Mouse (Mus musculus) midbrain, embryonic 14.5 days (tissue): ENCODE measurements around the gene Phf11a. TPM values are rescaled to one million over a fixed set of nuclear protein-coding genes. Genes with fewer than 3 reads are reported as not detected.
"Not testable (repeated sequence)": the region's sequence is repeated elsewhere in the genome, so short reads cannot be mapped to it uniquely, and the experiment has no call there.

Experiments
- ATAC-seq: fragments of 200-750 bp; cut with Nextera tagmentation; 2 replicates; pipeline ENCODE4 v1.8.0; 2017; ENCODE audit warnings: moderate number of reproducible peaks, moderate library complexity; ENCODE audit not compliant: low FRiP score, low TSS enrichment
- DNase-seq: peaks from one replicate; pipeline ENCODE4 v3.0.0-alpha.2; 2015
- H3K27ac ChIP-seq: fragments of 300-500 bp; sonication (generic); replicated peaks from 2 replicates; pipeline ENCODE4 v1.5.1; 2014; ENCODE audit warnings: mild to moderate bottlenecking, low read depth, low read length, moderate library complexity
- H3K27me3 ChIP-seq: fragments of 300-500 bp; sonication (generic); 2 replicates; pipeline ENCODE4 v1.6.1; 2014; ENCODE audit warnings: low read length, control low read depth, mixed read lengths; ENCODE audit not compliant: control insufficient read depth, insufficient read depth
- H3K36me3 ChIP-seq: fragments of 300-500 bp; sonication (generic); 2 replicates; pipeline ENCODE4 v1.6.1; 2014; ENCODE audit warnings: low read length, control low read depth; ENCODE audit not compliant: control insufficient read depth, insufficient read depth
- H3K4me1 ChIP-seq: fragments of 300-500 bp; sonication (generic); 2 replicates; pipeline ENCODE4 v1.6.1; 2014; ENCODE audit warnings: mild to moderate bottlenecking, antibody characterized with exemption, low read length, control low read depth; ENCODE audit not compliant: control insufficient read depth, insufficient read depth
- H3K4me2 ChIP-seq: fragments of 300-500 bp; sonication (generic); 2 replicates; pipeline ENCODE4 v1.6.1; 2014; ENCODE audit warnings: mild to moderate bottlenecking, low read length, moderate library complexity
- H3K4me3 ChIP-seq: fragments of 300-500 bp; sonication (generic); replicated peaks from 2 replicates; pipeline ENCODE4 v1.5.1; 2014; ENCODE audit warnings: low read depth, low read length
- H3K9ac ChIP-seq: fragments of 300-500 bp; sonication (generic); replicated peaks from 2 replicates; pipeline ENCODE4 v1.6.1; 2014; ENCODE audit warnings: mild to moderate bottlenecking, low read length, moderate library complexity
- H3K9me3 ChIP-seq: fragments of 300-500 bp; sonication (generic); 2 replicates; pipeline ENCODE4 v1.6.1; 2016; ENCODE audit warnings: low read length, control low read depth, mixed read lengths; ENCODE audit not compliant: control insufficient read depth
- WGBS: fragments of 180-500 bp; shearing (Covaris S2); extraction: QIAGEN DNeasy Blood & Tissue Kit; methylation state at CpG from one replicate; pipeline ENCODE4 v1.1.7; 2014; 5-methylcytosine and 5-hydroxymethylcytosine counted together
- polyA plus RNA-seq: library from polyadenylated mRNA; unstranded; fragments of >200 nt; fragmentation: Nextera tagmentation; extraction: Ambion mirVana; gene quantifications from 2 replicates; pipeline ENCODE4 v1.2.1, GENCODE M21; 2014

The Phf11a gene
- polyA plus RNA-seq, 1 experiment from 2014 or later = 0.97 TPM

DNA sequence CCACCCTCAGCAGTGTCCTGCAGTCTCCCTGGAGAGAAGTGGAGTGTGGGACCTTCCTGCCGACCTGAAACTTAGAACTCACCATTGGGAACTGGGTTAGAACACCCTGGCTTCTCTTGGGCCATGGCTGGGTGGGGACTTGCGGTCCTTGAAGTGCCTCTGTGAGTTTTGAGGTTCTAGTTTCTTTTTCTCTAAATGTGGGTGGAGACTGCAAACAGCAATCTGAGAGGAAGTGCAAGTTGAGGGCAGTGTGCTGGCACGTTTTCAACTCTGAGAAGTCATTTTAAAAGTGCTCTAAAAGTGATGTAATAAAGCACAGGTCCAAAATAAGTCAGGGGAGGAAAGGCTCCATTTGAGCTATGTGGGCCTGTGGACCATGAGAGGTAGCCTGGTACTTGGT, 37.3 kb downstream of the Phf11a start, which contains the start of gene Gm6904:
Gm6904 (minus strand) TSS at position 161 of the 400 bp plus-strand sequence.
- no peak within 1 kb of the TSS for H3K4me3 ChIP-seq

DNA sequence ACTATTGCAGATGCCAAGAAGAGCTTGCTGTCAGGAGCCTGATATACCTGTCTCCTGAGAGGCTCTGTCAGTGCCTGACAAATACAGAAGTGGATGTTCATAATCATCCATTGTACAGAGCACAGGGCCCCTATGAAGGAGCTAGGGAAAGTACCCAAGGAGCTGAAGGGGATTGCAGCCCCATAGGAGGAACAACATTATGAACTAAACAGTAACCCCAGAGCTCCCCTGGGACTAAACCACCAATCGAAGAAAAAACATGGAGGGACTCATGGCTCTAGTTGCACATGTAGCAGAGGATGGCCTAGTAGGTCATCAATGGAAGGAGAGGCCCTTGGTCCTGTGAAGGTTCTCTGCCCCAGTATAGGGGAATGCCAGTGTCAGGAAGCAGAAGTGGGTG, 41.5 kb downstream of the Phf11a start:
- H3K4me3 ChIP-seq, H3K27ac ChIP-seq, DNase-seq, ATAC-seq, H3K4me1 ChIP-seq, H3K27me3 ChIP-seq, H3K36me3 ChIP-seq, H3K4me2 ChIP-seq, H3K9me3 ChIP-seq, H3K9ac ChIP-seq: not testable (repeated sequence)
- WGBS = 97% methylated on average over 1 of the region's 1 CpGs

More for the DNA sequence above, 37.3 kb downstream of the Phf11a start, which contains the start of gene Gm6904:
- Histone ChIP-seq H3K9ac (no peak within 1 kb of the TSS), H3K9me3 (no peaks in the 10 kb centered on the region), H3K27me3 (no peaks in the 10 kb centered on the region), H3K27ac (no peak within 1 kb of the TSS), H3K4me2 (no peak within 1 kb of the TSS), H3K36me3 (no peaks in the 10 kb centered on the region), H3K4me1 (no peaks in the 10 kb centered on the region)
- no peak for DNase-seq
- ATAC-seq = no peak
- WGBS = 83% methylated on average over 3 of the region's 3 CpGs

DNA sequence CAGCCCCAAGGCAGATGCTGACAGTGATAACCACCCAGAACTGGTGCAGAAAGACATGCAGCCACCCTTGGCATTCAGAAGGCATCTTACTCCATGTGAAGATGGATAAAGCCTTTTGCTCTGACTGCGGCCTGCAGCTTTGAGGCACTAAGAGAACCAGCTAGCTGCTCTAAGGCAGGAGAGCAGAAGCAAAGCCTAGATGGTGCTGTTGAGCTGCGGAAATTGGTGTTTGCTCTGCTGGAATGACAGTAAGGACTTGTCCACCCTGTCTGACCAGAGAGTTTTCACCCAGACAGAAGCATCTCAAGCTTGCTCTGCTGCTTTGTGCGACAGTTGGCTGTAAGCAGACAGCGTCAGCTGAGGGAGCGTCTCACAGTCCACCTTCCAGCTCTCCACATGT, 47.0 kb downstream of the Phf11a start:
- WGBS = 75% methylated on average over 5 of the region's 5 CpGs
- not testable (repeated sequence) for ATAC-seq
- peak; percentile 57 for DNase-seq

DNA sequence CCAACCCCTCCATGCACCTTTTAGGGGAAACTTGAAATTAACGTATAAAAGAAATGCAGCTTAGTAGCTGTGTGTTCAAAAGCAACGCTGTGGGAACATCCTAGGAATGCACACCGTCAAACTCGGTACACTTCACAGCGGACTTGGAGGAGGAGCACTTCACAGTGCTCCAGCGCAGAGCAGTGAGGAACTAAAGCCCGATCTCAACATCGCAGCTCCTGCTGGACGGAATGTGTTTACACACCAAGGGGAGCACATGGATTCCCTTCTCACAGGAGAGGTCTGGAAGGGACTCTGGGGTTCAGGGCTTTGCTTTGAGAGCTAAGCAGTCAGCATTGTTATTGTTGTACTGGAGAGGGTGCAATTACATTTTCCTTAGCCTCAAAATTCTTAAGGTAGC, 63.7 kb downstream of the Phf11a start:
- Histone ChIP-seq H3K4me3 (no peak overlapping the region), H3K9me3 (peaks cover 3% of the 10 kb centered on the region; the same call in 1 of the 2 replicates), H3K4me2 (no peak overlapping the region), H3K9ac (no peak overlapping the region), H3K27ac (no peak overlapping the region), H3K4me1 (no peaks in the 10 kb centered on the region), H3K27me3 (no peaks in the 10 kb centered on the region), H3K36me3 (peaks cover 90% of the 10 kb centered on the region)
- ATAC-seq (no peak), DNase-seq (no peak)
- WGBS = 95% methylated on average over 9 of the region's 9 CpGs

More for the DNA sequence above, 47.0 kb downstream of the Phf11a start:
- not testable (repeated sequence) for H3K4me2 ChIP-seq, H3K4me3 ChIP-seq, H3K4me1 ChIP-seq, H3K27me3 ChIP-seq, H3K9me3 ChIP-seq, H3K9ac ChIP-seq, H3K36me3 ChIP-seq, H3K27ac ChIP-seq

DNA sequence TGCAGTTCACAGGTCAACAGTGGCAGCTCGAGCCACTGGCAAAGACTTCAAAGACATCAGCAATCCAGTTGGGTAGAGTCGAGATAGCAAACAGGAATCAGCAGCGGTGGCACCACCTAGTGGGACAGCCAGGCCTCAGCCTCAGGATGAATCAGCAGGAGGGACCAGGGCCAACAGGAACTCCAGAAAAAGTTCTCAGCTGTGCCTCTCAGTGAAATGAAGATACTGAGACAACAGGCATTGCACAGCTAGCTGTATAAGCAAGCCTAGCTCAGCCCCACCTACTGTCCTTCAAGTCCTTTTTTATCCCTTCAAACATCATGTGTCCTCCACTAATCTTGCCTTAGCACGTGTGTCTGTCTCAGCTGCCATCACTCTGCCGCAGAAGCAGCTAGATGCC, 65.3 kb downstream of the Phf11a start:
- 76% methylated on average over 5 of the region's 5 CpGs for WGBS

DNA sequence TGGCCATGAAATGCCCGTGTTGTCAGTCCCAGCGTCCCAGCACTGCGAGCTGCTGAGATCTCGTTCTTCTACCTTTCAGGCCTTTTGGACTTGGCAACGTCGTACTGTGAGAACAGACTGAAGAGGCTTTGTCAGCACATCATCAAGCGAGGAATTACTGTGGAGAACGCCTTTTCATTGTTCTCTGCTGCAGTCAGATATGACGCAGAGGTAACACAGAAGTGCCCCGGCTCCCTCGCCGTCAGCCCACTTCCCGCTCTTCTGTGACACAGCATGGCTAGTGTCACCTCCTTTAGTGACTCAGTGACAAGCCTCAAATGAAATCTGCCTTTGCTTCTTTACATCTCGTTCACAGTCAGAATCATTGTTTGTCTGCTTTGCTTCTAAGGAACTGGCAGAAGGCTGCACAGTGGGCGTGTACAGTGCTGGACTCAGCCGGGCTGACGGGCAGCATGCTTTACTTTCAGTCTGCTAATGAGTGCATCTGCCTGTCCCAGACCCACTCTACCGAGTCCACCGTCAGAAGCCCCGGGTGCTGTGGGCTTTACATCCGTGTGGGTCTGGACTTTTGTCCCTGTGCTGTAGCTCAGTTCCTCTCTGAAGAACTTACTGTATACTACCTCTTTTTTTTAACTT, 66.9 kb downstream of the Phf11a start:
- no peak overlapping the region for H3K4me2 ChIP-seq
- no peak for ATAC-seq
- no peaks in the 10 kb centered on the region for H3K27me3 ChIP-seq
- DNase-seq = no peak
- no peaks in the 10 kb centered on the region for H3K4me1 ChIP-seq
- no peak overlapping the region for H3K27ac ChIP-seq
- peaks cover 97% of the 10 kb centered on the region for H3K36me3 ChIP-seq
- no peak overlapping the region for H3K9ac ChIP-seq
- no peak overlapping the region for H3K4me3 ChIP-seq
- H3K9me3 ChIP-seq = no peaks in the 10 kb centered on the region
- 85% methylated on average over 21 of the region's 21 CpGs for WGBS

More for the DNA sequence above, 65.3 kb downstream of the Phf11a start:
- ATAC-seq (no peak), DNase-seq (peak; percentile 9)
- no peak overlapping the region for H3K4me2 ChIP-seq
- H3K4me1 ChIP-seq = no peaks in the 10 kb centered on the region
- no peaks in the 10 kb centered on the region for H3K9me3 ChIP-seq
- peaks cover 92% of the 10 kb centered on the region for H3K36me3 ChIP-seq
- no peak overlapping the region for H3K9ac ChIP-seq
- H3K4me3 ChIP-seq = no peak overlapping the region
- no peak overlapping the region for H3K27ac ChIP-seq
- H3K27me3 ChIP-seq = no peaks in the 10 kb centered on the region

DNA sequence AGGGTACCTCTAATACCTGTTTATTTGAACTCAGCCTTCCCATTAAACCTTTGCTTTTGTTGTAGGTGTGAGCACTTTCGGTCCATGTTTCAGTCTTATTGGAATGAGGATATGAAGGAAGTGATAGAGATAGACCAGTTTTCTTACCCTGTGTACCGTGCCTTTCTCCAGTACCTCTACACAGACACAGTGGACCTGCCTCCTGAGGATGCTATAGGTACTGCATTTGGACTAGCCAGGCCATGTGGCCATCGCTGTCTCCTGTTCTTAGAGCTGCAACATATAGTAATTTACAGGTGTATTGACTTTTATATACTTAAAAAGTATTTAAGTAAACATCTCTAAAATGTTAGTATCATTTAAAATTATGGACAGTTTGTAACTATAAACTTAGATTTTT, 67.5 kb downstream of the Phf11a start:
- Histone ChIP-seq H3K9me3 (no peaks in the 10 kb centered on the region), H3K36me3 (peaks cover 95% of the 10 kb centered on the region), H3K9ac (no peak overlapping the region), H3K4me2 (no peak overlapping the region), H3K27ac (no peak overlapping the region), H3K4me1 (no peaks in the 10 kb centered on the region), H3K27me3 (no peaks in the 10 kb centered on the region), H3K4me3 (no peak overlapping the region)
- DNase-seq (no peak), ATAC-seq (no peak)
- WGBS = 96% methylated on average over 3 of the region's 3 CpGs

Other genes starting within 250 kb of the Phf11a start
- gene 1700129C05Rik, start 154.6 kb downstream of the Phf11a start, polyA plus RNA-seq = not detected in 2 replicates
- not detected in 2 replicates for gene Gm5142, start 118.8 kb downstream of the Phf11a start, polyA plus RNA-seq
- gene Rcbtb1, start 96.3 kb downstream of the Phf11a start, polyA plus RNA-seq = 53.1 and 79.4 TPM in 2 replicates
- not detected in 2 replicates for gene Gm6904, start 37.3 kb downstream of the Phf11a start, polyA plus RNA-seq
- 2.5 TPM in 1 of 2 replicates, not detected in the other for gene Phf11b, start 43.8 kb upstream of the Phf11a start, polyA plus RNA-seq
- 0.18 and 1.3 TPM in 2 replicates for gene Phf11d, start 67.9 kb upstream of the Phf11a start, polyA plus RNA-seq
- gene Phf11c, start 97.9 kb upstream of the Phf11a start, polyA plus RNA-seq = 0.31 and 0.49 TPM in 2 replicates
- gene Setdb2, start 143.4 kb upstream of the Phf11a start, polyA plus RNA-seq = 5.4 and 8.6 TPM in 2 replicates
- gene Cab39l, start 143.4 kb upstream of the Phf11a start, polyA plus RNA-seq = 19.8 and 26.5 TPM in 2 replicates